Mouse (Mus musculus): ENCODE measurements around the gene Olfr1302. TPM values are rescaled to one million over a fixed set of nuclear protein-coding genes. Genes with fewer than 3 reads are reported as not detected.

Gene Olfr1302
- total RNA-seq (2015) (not detected in 2 replicates), total RNA-seq (2017) (not detected in 2 replicates)

DNA sequence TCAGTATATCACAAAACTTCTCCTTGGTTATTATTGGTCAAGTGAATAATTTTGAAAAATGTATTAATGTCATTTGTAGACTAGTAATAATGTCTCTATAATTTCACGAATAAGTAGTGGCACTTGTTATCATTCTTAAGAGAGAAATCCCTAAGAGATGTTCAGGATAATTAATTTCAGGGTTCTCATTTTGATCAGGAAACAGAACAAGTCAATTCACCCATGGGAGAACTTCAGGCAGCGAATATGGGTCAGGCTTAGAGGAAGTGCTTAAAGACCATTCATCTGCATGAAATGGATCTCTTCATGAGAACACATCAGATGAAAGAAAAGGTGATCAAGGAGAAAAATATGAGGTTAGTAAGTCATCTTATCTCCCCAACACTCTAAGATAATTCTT lies at the start of gene Olfr1302:
TSS of gene Olfr1302 (plus strand) at position 301 of the 400 bp plus-strand sequence.
- no peak for ATAC-seq (replicated peaks; ENCODE audit: poor library complexity)

DNA sequence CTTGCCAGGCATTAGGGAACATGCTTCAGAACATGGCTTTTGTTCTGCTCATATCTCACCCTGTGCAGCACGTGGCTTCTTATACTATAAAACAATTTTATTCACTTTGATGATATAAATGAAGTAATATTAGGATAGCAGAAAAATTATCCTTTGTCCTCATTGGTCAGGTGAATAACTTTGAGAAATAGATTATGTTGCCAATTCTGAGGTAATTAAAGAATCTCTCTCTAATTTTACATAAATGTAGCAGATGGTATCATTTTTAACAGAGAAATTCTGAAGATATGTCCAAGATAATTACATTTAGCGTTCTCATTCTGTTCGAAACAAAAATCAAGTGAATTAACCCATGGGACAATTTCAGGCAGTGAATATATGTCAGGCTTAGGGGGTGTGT lies 26.5 kb upstream of the Olfr1302 start, which contains the start of gene Olfr1301:
TSS of gene Olfr1301 (plus strand) at position 301 of the 400 bp plus-strand sequence.
- no peak for ATAC-seq (replicated peaks; ENCODE audit: poor library complexity)

GRCm38 (mm10) chr2:111812936-111813335 lies 35.7 kb downstream of the Olfr1302 start:
- no peak for ATAC-seq (replicated peaks; ENCODE audit: poor library complexity)

DNA sequence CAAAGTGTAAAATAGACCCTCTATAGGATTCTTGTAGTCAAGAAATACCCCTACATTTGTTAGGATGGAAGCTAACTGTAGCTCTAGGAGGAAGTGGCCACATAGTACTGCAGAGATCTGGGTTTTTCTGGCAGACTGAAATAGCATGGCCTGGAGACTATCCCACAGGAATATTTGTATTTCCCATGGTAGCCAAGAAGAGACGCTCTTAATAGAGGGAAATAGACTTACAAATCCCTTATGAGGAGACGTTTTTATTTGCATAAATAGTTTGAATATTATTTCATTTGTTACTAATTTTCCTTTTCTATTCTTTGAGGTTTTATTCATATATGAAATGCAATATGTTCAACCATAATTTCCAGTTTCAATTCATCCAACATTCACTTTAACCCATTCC lies 43.0 kb downstream of the Olfr1302 start, which contains the start of gene Olfr1303:
TSS of gene Olfr1303 (minus strand) at position 101 of the 400 bp plus-strand sequence.
- no peak for ATAC-seq (replicated peaks; ENCODE audit: poor library complexity)

Other genes starting within 250 kb of the Olfr1302 start
- not detected in 2 replicates for gene Olfr1294, start 237.1 kb upstream of the Olfr1302 start, total RNA-seq (2015)
- gene Olfr1294, start 237.1 kb upstream of the Olfr1302 start, total RNA-seq (2017) = not detected in 2 replicates
- not detected in 2 replicates for gene Olfr1295, start 207.7 kb upstream of the Olfr1302 start, total RNA-seq (2015)
- not detected in 2 replicates for gene Olfr1295, start 207.7 kb upstream of the Olfr1302 start, total RNA-seq (2017)
- gene Olfr1297, start 150.9 kb upstream of the Olfr1302 start, total RNA-seq (2015) = not detected in 2 replicates
- not detected in 2 replicates for gene Olfr1297, start 150.9 kb upstream of the Olfr1302 start, total RNA-seq (2017)
- not detected in 2 replicates for gene Olfr1298, start 128.2 kb upstream of the Olfr1302 start, total RNA-seq (2015)
- gene Olfr1298, start 128.2 kb upstream of the Olfr1302 start, total RNA-seq (2017) = not detected in 2 replicates
- not detected in 2 replicates for gene Olfr1299, start 116.0 kb upstream of the Olfr1302 start, total RNA-seq (2015)
- not detected in 2 replicates for gene Olfr1299, start 116.0 kb upstream of the Olfr1302 start, total RNA-seq (2017)
- not detected in 2 replicates for gene Olfr1301, start 26.4 kb upstream of the Olfr1302 start, total RNA-seq (2015)
- gene Olfr1301, start 26.4 kb upstream of the Olfr1302 start, total RNA-seq (2017) = not detected in 2 replicates
- gene Olfr1303, start 42.9 kb downstream of the Olfr1302 start, total RNA-seq (2015) = not detected in 2 replicates
- gene Olfr1303, start 42.9 kb downstream of the Olfr1302 start, total RNA-seq (2017) = not detected in 2 replicates
- not detected in 2 replicates for gene Olfr1305, start 99.7 kb downstream of the Olfr1302 start, total RNA-seq (2015)
- gene Olfr1305, start 99.7 kb downstream of the Olfr1302 start, total RNA-seq (2017) = not detected in 2 replicates
- not detected in 2 replicates for gene Olfr1306, start 138.8 kb downstream of the Olfr1302 start, total RNA-seq (2015)
- gene Olfr1306, start 138.8 kb downstream of the Olfr1302 start, total RNA-seq (2017) = not detected in 2 replicates
- not detected in 2 replicates for gene Olfr1307, start 172.0 kb downstream of the Olfr1302 start, total RNA-seq (2015)
- gene Olfr1307, start 172.0 kb downstream of the Olfr1302 start, total RNA-seq (2017) = 0.03 TPM in 1 of 2 replicates, not detected in the other
- not detected in 2 replicates for gene Olfr1308, start 187.5 kb downstream of the Olfr1302 start, total RNA-seq (2015)
- not detected in 2 replicates for gene Olfr1308, start 187.5 kb downstream of the Olfr1302 start, total RNA-seq (2017)
- not detected in 2 replicates for gene Olfr1309, start 212.9 kb downstream of the Olfr1302 start, total RNA-seq (2015)
- not detected in 2 replicates for gene Olfr1309, start 212.9 kb downstream of the Olfr1302 start, total RNA-seq (2017)
- not detected in 2 replicates for gene Olfr1310, start 235.3 kb downstream of the Olfr1302 start, total RNA-seq (2015)
- not detected in 2 replicates for gene Olfr1310, start 235.3 kb downstream of the Olfr1302 start, total RNA-seq (2017)
- not detected in 2 replicates for gene Olfr1311, start 247.0 kb downstream of the Olfr1302 start, total RNA-seq (2015)
- not detected in 2 replicates for gene Olfr1311, start 247.0 kb downstream of the Olfr1302 start, total RNA-seq (2017)

Measured in megakaryocyte progenitor cell, adult 5-6 weeks (primary cell).